Mouse (Mus musculus): ENCODE data around the gene Il2.

- TF ChIP-seq GATA1 (IDR thresholded peaks at IDR 0.05; ENCODE audit: borderline replicate concordance, low read length), result no peak
- no peak for TF ChIP-seq FLI1 (IDR thresholded peaks at IDR 0.05; ENCODE audit: low read length)
Measured at GRCm38 (mm10) chr3:37154396-37154795, 28.6 kb upstream of the Il2 start.

Measured in megakaryocyte, embryonic 14.5 days (primary cell).